Mouse (Mus musculus) megakaryocyte, embryonic 14.5 days (primary cell): Measurements from ENCODE around the gene Phb.

Experiments
- FLI1 ChIP-seq: IDR thresholded peaks from 2 replicates; pipeline ENCODE4 v1.6.1; 2012; ENCODE audit warnings: low read length, inconsistent platforms, mixed read lengths
- GATA1 ChIP-seq: IDR thresholded peaks from 3 replicates; pipeline ENCODE4 v1.6.1; 2012; ENCODE audit warnings: mixed read lengths, low read length, inconsistent platforms, borderline replicate concordance

GRCm38 (mm10) chr11:95688981-95689380 lies 22.2 kb downstream of the Phb start:
- TF ChIP-seq GATA1 (no peak), FLI1 (no peak)
